Mouse (Mus musculus) cortical plate, adult 2 months (tissue): Measurements from ENCODE around the gene Oas1d.
"Not testable (repeated sequence)": the region's sequence is repeated elsewhere in the genome, so short reads cannot be mapped to it uniquely, and the experiment has no call there.

Source experiments
- CTCF ChIP-seq: fragments of 200-500 bp; IDR thresholded peaks from 2 replicates; pipeline ENCODE4 v1.5.1; 2011; ENCODE audit warnings: mild to moderate bottlenecking, control low read depth, low read length; ENCODE audit not compliant: insufficient read depth; ENCODE audit errors: extremely low read depth
- POLR2A ChIP-seq: fragments of 200-500 bp; IDR thresholded peaks from 2 replicates; pipeline ENCODE4 v1.6.1; 2011; ENCODE audit warnings: mild to moderate bottlenecking, low read length, control low read depth; ENCODE audit not compliant: insufficient read depth; ENCODE audit errors: extremely low read depth

DNA sequence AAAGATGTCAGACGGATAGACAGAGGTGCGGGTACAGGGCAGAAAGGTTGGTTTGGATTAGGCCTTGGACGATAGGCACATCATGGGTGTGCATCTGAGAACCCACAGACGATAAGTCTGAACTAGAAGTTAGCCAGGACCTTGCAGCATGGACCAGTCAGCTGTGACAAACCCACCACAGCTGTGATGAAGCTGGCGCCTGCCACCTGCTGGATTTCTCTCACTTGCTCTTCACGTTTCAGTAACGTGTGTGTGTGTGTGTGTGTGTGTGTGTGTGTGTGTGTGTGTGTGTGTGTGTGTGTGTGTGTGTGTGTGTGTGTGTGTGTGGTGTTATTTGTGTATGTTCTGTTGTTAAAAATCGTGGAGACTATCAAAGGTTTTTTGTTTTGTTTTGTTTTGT lies at the start of gene Oas1d:
- TF ChIP-seq POLR2A, CTCF: not testable (repeated sequence)
